Mouse (Mus musculus): ENCODE measurements at regions not wholly inside any gene's neighbourhood (a gene's known extent, or its start where the extent isn't known, plus 50 kb on each side); places are given as distances from the start of the nearest gene placed in this dataset.
"Not testable (repeated sequence)": the region's sequence is repeated elsewhere in the genome, so short reads cannot be mapped to it uniquely, and the experiment has no call there.

- no peak for DNase-seq (ENCODE audit: low spot score in 2 of 2)
These were observed 1628.4 kb downstream of the A830018L16Rik start for GRCm38 (mm10) chr1:13042326-13042725.

- DNase-seq (ENCODE audit: low spot score in 2 of 2): peak in 1 of 2 experiments; percentile 9
These were observed 1636.4 kb downstream of the A830018L16Rik start for GRCm38 (mm10) chr1:13050140-13050775.

GRCm38 (mm10) chr1:13051433-13052066 is 1637.6 kb downstream of the A830018L16Rik start:
- not testable (repeated sequence) for DNase-seq (ENCODE audit: low spot score in 2 of 2)

GRCm38 (mm10) chr1:13052067-13052460 is 1638.2 kb downstream of the A830018L16Rik start:
- DNase-seq (ENCODE audit: low spot score in 2 of 2): peak in 1 of 2 experiments; percentile 4

- no peak for DNase-seq (ENCODE audit: low spot score in 2 of 2)
These were observed 1643.8 kb downstream of the A830018L16Rik start for GRCm38 (mm10) chr1:13057741-13058140.

GRCm38 (mm10) chr1:13059616-13060320 is 1645.9 kb downstream of the A830018L16Rik start:
- DNase-seq (ENCODE audit: low spot score in 2 of 2): no peak
